Comparison of ENCODE assay signal across 10 mouse cellular contexts in genomic region chr2:83759216-83759648, GRCm38 (mm10). TPM values are rescaled to one million over a fixed set of nuclear protein-coding genes. Genes with fewer than 3 reads are reported as not detected.
DNase-seq lines count a peak whose midpoint lies in the region; ATAC-seq and TF ChIP-seq lines count a peak whose summit lies in the region.
"Had no signal": no experiment of that assay in that cellular context is flagged by ENCODE, and none has a peak within 500 bp of the region (broad histone marks: within the 10 kb centered on the region; RNA-seq: fewer than 3 reads in every experiment).

No protein-coding gene starts in this region.

- no peak for TF ChIP-seq CTCF in heart, postnatal 0 days (IDR thresholded peaks at IDR 0.05; ENCODE audit: low read depth)

- 64% methylated on average over 11 of the region's 11 CpGs for WGBS in lung, embryonic 16.5 days
- WGBS in heart, postnatal 0 days = 19% methylated on average over 11 of the region's 11 CpGs
- 27% methylated on average over 11 of the region's 11 CpGs for WGBS in large intestine, adult 2 months

- peak; percentile 21; the same call in 1 of the 2 replicates for ATAC-seq in lung, embryonic 16.5 days (ENCODE audit: low read depth)
- peak; percentile 58 for ATAC-seq in heart, postnatal 0 days (ENCODE audit: insufficient read depth, low read depth)

- no peaks in the 10 kb centered on the region for H3K27me3 ChIP-seq in lung, embryonic 16.5 days (ENCODE audit: control insufficient read depth, insufficient read depth, low read depth, low read length)
- H3K27me3 ChIP-seq in heart, postnatal 0 days (ENCODE audit: control insufficient read depth, insufficient read depth, low read length) = peaks cover 42% of the 10 kb centered on the region

- H3K4me3 ChIP-seq in lung, embryonic 16.5 days (ENCODE audit: low read length) = no peak overlapping the region
- H3K4me3 ChIP-seq in heart, postnatal 0 days (ENCODE audit: low read depth, low read length) = peak overlapping the region; percentile 29
- H3K4me3 ChIP-seq: erythroblast, embryonic 14.5 days had no signal

- peaks cover 7% of the 10 kb centered on the region for H3K36me3 ChIP-seq in lung, embryonic 16.5 days (ENCODE audit: control insufficient read depth, insufficient read depth, low read length)
- H3K36me3 ChIP-seq in heart, postnatal 0 days (replicated peaks; ENCODE audit: control insufficient read depth, insufficient read depth, low read length) = peaks cover 9% of the 10 kb centered on the region

- peaks cover 7% of the 10 kb centered on the region; the same call in 1 of the 2 replicates for H3K4me1 ChIP-seq in lung, embryonic 16.5 days (replicated peaks; ENCODE audit: control insufficient read depth, insufficient read depth, low read length)
- H3K4me1 ChIP-seq in heart, postnatal 0 days (ENCODE audit: control insufficient read depth, insufficient read depth) = no peaks in the 10 kb centered on the region

- no peak for TF ChIP-seq EP300 in heart, postnatal 0 days (IDR thresholded peaks at IDR 0.05; ENCODE audit: low read depth)

- no peak overlapping the region for H3K9ac ChIP-seq in lung, embryonic 16.5 days (ENCODE audit: low read length)
- H3K9ac ChIP-seq in heart, postnatal 0 days (replicated peaks; ENCODE audit: low read depth, low read length) = 0 out of 2 replicates have a peak overlapping the region, but pooled peaks have one; percentile 11

- no peak overlapping the region for H3K4me2 ChIP-seq in lung, embryonic 16.5 days (ENCODE audit: low read depth, low read length)
- H3K4me2 ChIP-seq in heart, postnatal 0 days (ENCODE audit: low read depth, low read length) = peak overlapping the region; percentile 63

- H3K27ac ChIP-seq in lung, embryonic 16.5 days (ENCODE audit: low read length) = peak overlapping the region; percentile 49
- peak overlapping the region; percentile 60 for H3K27ac ChIP-seq in heart, postnatal 0 days (ENCODE audit: low read depth)

- no peaks in the 10 kb centered on the region for H3K9me3 ChIP-seq in lung, embryonic 16.5 days (ENCODE audit: control insufficient read depth, low read length)
- H3K9me3 ChIP-seq in heart, postnatal 0 days (replicated peaks; ENCODE audit: control insufficient read depth, low read length) = no peaks in the 10 kb centered on the region

- DNase-seq in lung, postnatal 4 days = no peak
- DNase-seq in heart, postnatal 0 days (ENCODE audit: low spot score) = peak; percentile 23
- peak; percentile 39 for DNase-seq in large intestine, adult 2 months (ENCODE audit: low read depth, low spot score)
- no peak for DNase-seq in layer of hippocampus, postnatal 36 days
- DNase-seq in B cell, adult 2 months = no peak
- no peak for DNase-seq in ovary, postnatal 10 days (ENCODE audit: low spot score)
- no peak for DNase-seq in lung, postnatal 25 days (ENCODE audit: low spot score)

RNA-seq across cellular contexts. Expression of gene Itgav, which starts 35.0 kb away (rescaled TPM):
- 72.6 and 75.3 TPM in 2 replicates for polyA plus RNA-seq in lung, embryonic 16.5 days (2015; fragmentation: Nextera tagmentation; extraction: Ambion mirVana)
- total RNA-seq in heart, postnatal 0 days (2014; rRNA removed; ENCODE audit: low replicate concordance) = 23.2 and 66.4 TPM in 2 replicates
- polyA plus RNA-seq in heart, postnatal 0 days (2015; fragmentation: Nextera tagmentation; extraction: Ambion mirVana) = 37.4 and 42.1 TPM in 2 replicates
- 8.5 and 18.2 TPM in 2 replicates for polyA plus RNA-seq in large intestine, adult 2 months (2012; rRNA removed)
- 10 to 100 TPM; 58.6 to 60.5 TPM for total RNA-seq in layer of hippocampus, postnatal 36 days (2021)

RNA-seq across cellular contexts. Expression of gene Fam171b, which starts 53.2 kb away (rescaled TPM):
- polyA plus RNA-seq in lung, embryonic 16.5 days (2015; fragmentation: Nextera tagmentation; extraction: Ambion mirVana) = 1.9 and 2.1 TPM in 2 replicates
- 0.19 and 0.50 TPM in 2 replicates for total RNA-seq in heart, postnatal 0 days (2014; rRNA removed; ENCODE audit: low replicate concordance)
- polyA plus RNA-seq in heart, postnatal 0 days (2015; fragmentation: Nextera tagmentation; extraction: Ambion mirVana) = 0.55 and 0.67 TPM in 2 replicates
- polyA plus RNA-seq in large intestine, adult 2 months (2012; rRNA removed) = 0.41 and 0.52 TPM in 2 replicates
- 100 to 1,000 TPM; 191 to 210 TPM for total RNA-seq in layer of hippocampus, postnatal 36 days (2021)
- total RNA-seq: neutrophil, adult 5-6 weeks had no signal
- polyA plus RNA-seq: erythroblast, embryonic 14.5 days had no signal

Comparison
In these comparisons a context has a peak if more than half of its experiments do, and no peak if none do; other contexts are left out.
1. DNase-seq: peak in heart, postnatal 0 days (single experiment) and large intestine, adult 2 months (single experiment); none in lung, postnatal 4 days (0 of 2), layer of hippocampus, postnatal 36 days (0 of 2), B cell, adult 2 months (0 of 2), ovary, postnatal 10 days (single experiment) and lung, postnatal 25 days (single experiment).